Mouse (Mus musculus) spleen, adult 2 months (tissue): ENCODE results near the gene Gstm4. TPM values are rescaled to one million over a fixed set of nuclear protein-coding genes. Genes with fewer than 3 reads are reported as not detected.

Source experiments
- DNase-seq, 2 experiments: peaks; one replicate each; pipeline versions ENCODE4 v3.0.0 to v3.0.0-alpha.2; 2012 to 2021; ENCODE audit warnings: low spot score in 2 of 2, low read depth in 1 of 2
- H3K27ac ChIP-seq: fragments of 200-500 bp; 2 replicates; pipeline ENCODE4 v1.5.1; 2012; ENCODE audit warnings: low read length, inconsistent platforms; ENCODE audit not compliant: insufficient read depth
- H3K27me3 ChIP-seq: fragments of 200-500 bp; 2 replicates; pipeline ENCODE4 v1.6.1; 2012; ENCODE audit warnings: mild to moderate bottlenecking, moderate library complexity, low read length, inconsistent platforms; ENCODE audit not compliant: control insufficient read depth, insufficient read depth
- H3K36me3 ChIP-seq: fragments of 200-500 bp; 2 replicates; pipeline ENCODE4 v1.6.1; 2012; ENCODE audit warnings: mild to moderate bottlenecking, low read length, inconsistent platforms; ENCODE audit not compliant: control insufficient read depth, insufficient read depth
- H3K4me1 ChIP-seq: fragments of 200-500 bp; 2 replicates; pipeline ENCODE4 v1.6.1; 2011; ENCODE audit warnings: inconsistent platforms; ENCODE audit not compliant: control insufficient read depth, insufficient read depth, insufficient read length
- H3K4me3 ChIP-seq: fragments of 200-500 bp; 2 replicates; pipeline ENCODE4 v1.5.1; 2011; ENCODE audit warnings: mild to moderate bottlenecking, inconsistent platforms; ENCODE audit not compliant: insufficient read depth, insufficient read length; ENCODE audit errors: extremely low read depth
- CTCF ChIP-seq: fragments of 200-500 bp; IDR thresholded peaks from 2 replicates; pipeline ENCODE4 v1.5.1; 2011; ENCODE audit warnings: mild to moderate bottlenecking, inconsistent platforms; ENCODE audit not compliant: insufficient read depth, insufficient read length, insufficient replicate concordance; ENCODE audit errors: extremely low read depth
- POLR2A ChIP-seq: fragments of 200-500 bp; IDR thresholded peaks from 2 replicates; pipeline ENCODE4 v1.6.1; 2011; ENCODE audit warnings: low read depth, low read length, inconsistent platforms
- WGBS: fragments of 180-500 bp; shearing (Covaris S2); methylation state at CpG from one replicate; pipeline ENCODE4 v1.1.7; 2018; 5-methylcytosine and 5-hydroxymethylcytosine counted together
- polyA plus RNA-seq: library from polyadenylated mRNA; depleted of rRNA; stranded (reverse); fragments of >200 nt; gene quantifications from 2 replicates; pipeline ENCODE4 v1.2.3, GENCODE M21; 2012

Gstm4 gene
- polyA plus RNA-seq, 1 experiment, result 4.6 TPM

DNA sequence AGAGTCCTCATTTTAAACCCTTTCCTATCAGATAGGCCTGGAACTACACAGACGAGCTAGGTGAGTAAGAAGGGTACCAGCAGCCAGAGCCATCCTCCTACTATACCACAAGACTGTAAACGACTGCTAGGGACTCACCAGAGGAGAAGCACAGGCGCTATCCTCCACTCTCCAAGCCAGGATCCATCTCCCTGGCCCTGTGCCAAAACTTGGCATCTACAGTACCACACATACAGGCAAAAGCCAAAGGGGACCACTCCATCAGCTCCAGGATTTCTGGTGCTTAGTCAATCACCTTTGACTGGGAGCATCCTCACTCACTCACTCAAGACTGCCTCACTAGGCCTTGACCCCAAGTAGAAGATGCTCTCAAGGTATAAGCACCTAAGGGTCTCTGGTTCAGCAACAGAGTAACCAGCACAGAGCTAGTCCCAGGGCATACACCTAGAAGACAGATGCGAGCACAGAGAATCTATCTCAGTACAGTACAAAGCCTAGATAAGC lies 39.3 kb upstream of the Gstm4 start:
- no peaks in the 10 kb centered on the region for H3K27me3 ChIP-seq
- peaks cover 9% of the 10 kb centered on the region for H3K36me3 ChIP-seq
- no peak for DNase-seq
- WGBS, result 71% methylated on average over 4 of the region's 4 CpGs
- H3K4me1 ChIP-seq, result peaks cover 3% of the 10 kb centered on the region; the same call in 1 of the 2 replicates
- TF ChIP-seq CTCF (no peak), POLR2A (no peak)
- H3K4me3 ChIP-seq, result no peak overlapping the region
- no peak overlapping the region for H3K27ac ChIP-seq

DNA sequence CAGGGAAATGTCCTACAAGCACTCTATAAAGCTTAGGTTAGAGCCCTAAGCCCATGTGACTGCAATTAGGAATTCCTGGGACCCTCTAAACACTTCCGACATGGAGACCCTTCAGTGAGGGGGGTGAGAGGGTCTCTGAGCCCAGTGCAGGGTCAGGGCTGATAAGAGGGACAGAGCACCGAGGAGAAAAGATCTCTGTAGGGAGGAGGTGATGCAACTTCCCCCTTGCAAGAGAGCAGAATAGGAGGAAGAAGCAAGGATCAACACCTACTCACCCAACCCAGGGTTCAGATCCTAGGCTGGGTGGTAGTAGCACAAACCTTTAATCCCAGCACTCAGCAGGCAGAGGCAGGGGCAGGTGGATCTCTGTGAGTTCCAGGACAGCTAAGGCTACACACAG lies 38.5 kb upstream of the Gstm4 start:
- Histone ChIP-seq H3K36me3 (peaks cover 13% of the 10 kb centered on the region), H3K4me1 (peaks cover 3% of the 10 kb centered on the region; the same call in 1 of the 2 replicates), H3K27ac (no peak overlapping the region), H3K4me3 (no peak overlapping the region), H3K27me3 (no peaks in the 10 kb centered on the region)
- DNase-seq, result no peak
- WGBS, result 50% methylated on average over 2 of the region's 2 CpGs
- TF ChIP-seq POLR2A, result no peak
- no peak for TF ChIP-seq CTCF

DNA sequence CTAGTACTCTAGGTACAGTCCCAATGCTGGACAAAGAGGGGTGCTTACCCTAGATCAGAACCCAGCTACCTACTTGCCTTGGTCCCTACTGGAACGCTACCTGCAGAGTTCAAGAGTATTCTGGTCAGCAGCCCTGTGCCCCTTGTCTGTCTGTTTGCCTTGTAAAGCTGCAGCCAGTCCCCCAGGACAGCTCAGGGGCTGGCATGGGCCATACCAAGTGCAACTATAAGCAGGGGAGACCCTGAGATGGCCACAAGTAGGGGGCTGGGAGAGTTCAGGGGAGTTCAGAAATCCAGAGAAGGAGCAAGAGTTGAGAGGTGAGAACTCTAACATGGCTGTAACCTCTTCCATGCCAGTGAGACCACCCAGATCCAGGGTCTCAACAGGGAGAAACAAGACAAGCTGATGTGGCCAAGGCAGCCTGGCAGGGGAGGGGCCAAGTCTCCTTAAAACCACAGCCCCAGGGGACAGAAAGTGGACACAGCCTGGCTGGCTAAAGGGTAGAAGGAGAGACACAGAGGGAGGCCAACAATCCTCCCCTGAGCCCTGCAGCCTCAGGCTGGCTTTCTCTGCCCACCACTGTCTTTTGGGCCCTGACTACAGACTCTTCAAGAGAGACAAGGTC lies 37.7 kb upstream of the Gstm4 start:
- Histone ChIP-seq H3K4me1 (peaks cover 3% of the 10 kb centered on the region; the same call in 1 of the 2 replicates), H3K36me3 (peaks cover 17% of the 10 kb centered on the region), H3K27me3 (no peaks in the 10 kb centered on the region), H3K4me3 (no peak overlapping the region), H3K27ac (no peak overlapping the region)
- DNase-seq, result no peak
- no peak for TF ChIP-seq POLR2A
- no peak for TF ChIP-seq CTCF
- WGBS, result 92% methylated on average over 1 of the region's 1 CpGs

DNA sequence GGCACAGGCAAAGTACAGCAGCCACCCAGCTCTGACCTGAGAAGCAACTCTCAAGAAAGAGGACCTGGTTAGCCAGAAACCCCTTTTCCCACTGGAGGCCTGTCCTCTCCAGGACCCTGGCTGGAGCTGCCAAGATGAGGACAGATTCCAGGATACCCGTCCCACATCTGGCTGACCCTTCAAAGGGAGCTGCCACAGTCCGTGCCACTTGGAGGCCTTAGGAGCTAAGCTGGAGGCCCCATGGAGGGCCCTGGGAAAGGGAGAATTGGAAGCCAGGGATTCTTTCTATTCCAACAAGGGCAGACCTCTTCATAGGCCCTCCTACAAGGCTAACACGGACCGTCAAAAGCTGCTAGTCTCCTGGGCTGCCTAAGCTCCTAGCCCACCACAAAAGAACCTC lies 37.0 kb upstream of the Gstm4 start:
- DNase-seq, result no peak
- H3K4me1 ChIP-seq, result peaks cover 3% of the 10 kb centered on the region; the same call in 1 of the 2 replicates
- peaks cover 21% of the 10 kb centered on the region for H3K36me3 ChIP-seq
- TF ChIP-seq CTCF (no peak), POLR2A (no peak)
- no peak overlapping the region for H3K27ac ChIP-seq
- no peak overlapping the region for H3K4me3 ChIP-seq
- no peaks in the 10 kb centered on the region for H3K27me3 ChIP-seq
- WGBS, result 80% methylated on average over 4 of the region's 4 CpGs

DNA sequence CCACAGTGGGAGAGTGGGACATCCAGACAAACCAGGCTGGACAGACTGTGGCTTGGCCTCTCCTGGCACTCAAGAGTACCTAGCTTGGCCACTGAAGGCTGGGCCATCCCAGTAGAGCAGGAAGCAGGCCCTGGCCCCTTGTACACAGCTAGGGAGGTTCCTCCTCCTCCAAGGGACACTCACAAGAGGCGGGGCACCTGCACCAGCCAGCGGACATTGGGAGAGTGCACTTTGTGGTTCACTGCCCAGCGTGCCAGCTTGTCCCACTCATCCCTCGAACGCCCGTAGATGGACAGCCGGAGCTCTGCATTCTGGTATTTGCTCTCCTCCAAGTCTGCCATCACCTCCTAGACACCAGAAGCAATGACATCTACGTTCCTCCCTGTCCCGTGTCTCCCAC lies 32.1 kb upstream of the Gstm4 start:
- peaks cover 39% of the 10 kb centered on the region for H3K36me3 ChIP-seq

DNA sequence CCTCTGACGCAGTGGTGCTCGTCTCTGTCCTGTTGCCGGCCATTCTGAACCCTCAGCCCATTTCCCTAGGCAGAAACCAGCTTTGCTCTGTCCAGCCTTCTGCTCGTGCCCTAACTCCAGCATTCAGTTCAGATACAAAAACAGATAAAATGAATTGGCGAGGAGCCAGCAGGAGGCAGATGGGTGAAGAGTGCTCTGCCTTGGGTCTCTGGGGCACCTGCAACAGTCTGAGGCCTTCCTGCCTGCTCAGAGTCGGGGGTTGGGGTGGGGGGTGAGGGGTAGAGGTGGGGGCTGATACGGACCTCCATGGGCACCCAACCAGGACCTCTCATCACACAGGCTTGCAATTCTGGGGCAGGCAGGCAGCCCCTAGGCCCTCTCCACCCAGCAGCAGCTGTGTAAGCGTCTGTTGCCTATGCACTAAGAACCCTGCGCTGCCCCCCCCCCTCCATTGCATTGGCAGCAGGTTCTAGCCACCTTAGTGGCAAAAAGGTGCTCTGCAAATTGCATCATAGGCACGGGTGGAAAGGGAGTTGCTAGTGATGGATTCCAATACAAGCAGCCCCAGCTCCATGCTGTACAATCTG lies 28.4 kb upstream of the Gstm4 start:
- H3K4me3 ChIP-seq, result no peak overlapping the region
- no peaks in the 10 kb centered on the region for H3K4me1 ChIP-seq
- no peak overlapping the region for H3K27ac ChIP-seq
- TF ChIP-seq POLR2A (no peak), CTCF (no peak)
- WGBS, result 79% methylated on average over 10 of the region's 10 CpGs
- H3K36me3 ChIP-seq, result peaks cover 25% of the 10 kb centered on the region
- no peaks in the 10 kb centered on the region for H3K27me3 ChIP-seq
- no peak for DNase-seq

More for the DNA sequence above, 32.1 kb upstream of the Gstm4 start:
- no peak for TF ChIP-seq POLR2A
- TF ChIP-seq CTCF, result no peak
- Histone ChIP-seq H3K4me1 (no peaks in the 10 kb centered on the region), H3K4me3 (no peak overlapping the region), H3K27me3 (no peaks in the 10 kb centered on the region), H3K27ac (no peak overlapping the region)
- DNase-seq, result no peak
- WGBS, result 90% methylated on average over 9 of the region's 9 CpGs
